Mouse (Mus musculus) hindbrain, embryonic 11.5 days (tissue): ENCODE results near the gene Cbs. TPM values are rescaled to one million over a fixed set of nuclear protein-coding genes. Genes with fewer than 3 reads are reported as not detected.

Source experiments
- polyA plus RNA-seq: library from polyadenylated mRNA; unstranded; fragments of >200 nt; fragmentation: Nextera tagmentation; extraction: Ambion mirVana; gene quantifications from 2 replicates; pipeline ENCODE4 v1.2.1, GENCODE M21; 2014

Cbs gene
- polyA plus RNA-seq, 1 experiment from 2014 or later, result 0.74 TPM

Other genes starting within 250 kb of the Cbs start
- 33.4 and 34.0 TPM in 2 replicates for gene Wdr4, start 117.3 kb downstream of the Cbs start, polyA plus RNA-seq
- 253 TPM in 2 replicates for gene Ndufv3, start 117.1 kb downstream of the Cbs start, polyA plus RNA-seq
- 29.0 and 36.1 TPM in 2 replicates for gene Pknox1, start 72.5 kb downstream of the Cbs start, polyA plus RNA-seq
- gene U2af1, start 21.7 kb upstream of the Cbs start, polyA plus RNA-seq, result 195 and 204 TPM in 2 replicates
- not detected in 2 replicates for gene Cryaa, start 40.6 kb upstream of the Cbs start, polyA plus RNA-seq
- 12.9 and 17.9 TPM in 2 replicates for gene Sik1, start 218.6 kb upstream of the Cbs start, polyA plus RNA-seq